Mouse (Mus musculus) forebrain, embryonic 11.5 days (tissue): ENCODE measurements around the gene Rasgrp2. TPM values are rescaled to one million over a fixed set of nuclear protein-coding genes. Genes with fewer than 3 reads are reported as not detected.

Experiments used
- ATAC-seq: fragments of 200-750 bp; cut with Nextera tagmentation; replicated peaks from 2 replicates; pipeline ENCODE4 v1.8.0; 2017; ENCODE audit warnings: moderate TSS enrichment; ENCODE audit not compliant: low FRiP score
- DNase-seq: peaks from one replicate; pipeline ENCODE4 v3.0.0-alpha.2; 2017; ENCODE audit warnings: low spot score
- H3K27ac ChIP-seq: fragments of 300-500 bp; sonication (generic); 2 replicates; pipeline ENCODE4 v1.5.1; 2014; ENCODE audit warnings: low read depth, low read length
- H3K27me3 ChIP-seq: fragments of 300-500 bp; sonication (generic); 2 replicates; pipeline ENCODE4 v1.6.1; 2014; ENCODE audit warnings: mild to moderate bottlenecking, low read length, mixed read lengths; ENCODE audit not compliant: control insufficient read depth, insufficient read depth
- H3K36me3 ChIP-seq: fragments of 300-500 bp; sonication (generic); 2 replicates; pipeline ENCODE4 v1.6.1; 2014; ENCODE audit warnings: mild to moderate bottlenecking, low read length, moderate library complexity, mixed read lengths; ENCODE audit not compliant: control insufficient read depth, insufficient read depth
- H3K4me1 ChIP-seq: fragments of 300-500 bp; sonication (generic); replicated peaks from 2 replicates; pipeline ENCODE4 v1.6.1; 2014; ENCODE audit warnings: low read length, mixed read lengths; ENCODE audit not compliant: control insufficient read depth, insufficient read depth
- H3K4me2 ChIP-seq: fragments of 300-500 bp; sonication (generic); 2 replicates; pipeline ENCODE4 v1.6.1; 2014; ENCODE audit warnings: low read depth, mild to moderate bottlenecking, low read length, moderate library complexity, mixed read lengths; ENCODE audit not compliant: severe bottlenecking
- H3K4me3 ChIP-seq: fragments of 300-500 bp; sonication (generic); 2 replicates; pipeline ENCODE4 v1.5.1; 2014; ENCODE audit warnings: low read depth, low read length
- H3K9ac ChIP-seq: fragments of 300-500 bp; sonication (generic); 2 replicates; pipeline ENCODE4 v1.6.1; 2014; ENCODE audit warnings: low read length
- H3K9me3 ChIP-seq: fragments of 300-500 bp; sonication (generic); 2 replicates; pipeline ENCODE4 v1.6.1; 2016; ENCODE audit warnings: low read length, mixed read lengths; ENCODE audit not compliant: control insufficient read depth
- WGBS: fragments of 180-500 bp; shearing (Covaris S2); extraction: QIAGEN DNeasy Blood & Tissue Kit; methylation state at CpG from one replicate; pipeline ENCODE4 v1.1.7; 2014; 5-methylcytosine and 5-hydroxymethylcytosine counted together
- polyA plus RNA-seq: library from polyadenylated mRNA; unstranded; fragments of >200 nt; fragmentation: Nextera tagmentation; extraction: Ambion mirVana; gene quantifications from 2 replicates; pipeline ENCODE4 v1.2.1, GENCODE M21; 2014

The Rasgrp2 gene
- polyA plus RNA-seq, 1 experiment from 2014 or later: 9.5 TPM

- H3K27me3 ChIP-seq: peaks cover 16% of the 10 kb centered on the region
- no peaks in the 10 kb centered on the region for H3K9me3 ChIP-seq
- H3K9ac ChIP-seq: peak overlapping the region; percentile 74
- H3K27ac ChIP-seq: no peak overlapping the region
- H3K4me3 ChIP-seq: peak overlapping the region; percentile 63
- no peaks in the 10 kb centered on the region for H3K36me3 ChIP-seq
- ATAC-seq: peak; percentile 62
- H3K4me1 ChIP-seq: peaks cover 17% of the 10 kb centered on the region
- H3K4me2 ChIP-seq: peak overlapping the region; percentile 100
- under 1% methylated on average over 38 of the region's 39 CpGs for WGBS
- peak; percentile 80 for DNase-seq
Measured at GRCm38 (mm10) chr19:6398447-6399284, 474 bp upstream of the Rasgrp2 start.

DNA sequence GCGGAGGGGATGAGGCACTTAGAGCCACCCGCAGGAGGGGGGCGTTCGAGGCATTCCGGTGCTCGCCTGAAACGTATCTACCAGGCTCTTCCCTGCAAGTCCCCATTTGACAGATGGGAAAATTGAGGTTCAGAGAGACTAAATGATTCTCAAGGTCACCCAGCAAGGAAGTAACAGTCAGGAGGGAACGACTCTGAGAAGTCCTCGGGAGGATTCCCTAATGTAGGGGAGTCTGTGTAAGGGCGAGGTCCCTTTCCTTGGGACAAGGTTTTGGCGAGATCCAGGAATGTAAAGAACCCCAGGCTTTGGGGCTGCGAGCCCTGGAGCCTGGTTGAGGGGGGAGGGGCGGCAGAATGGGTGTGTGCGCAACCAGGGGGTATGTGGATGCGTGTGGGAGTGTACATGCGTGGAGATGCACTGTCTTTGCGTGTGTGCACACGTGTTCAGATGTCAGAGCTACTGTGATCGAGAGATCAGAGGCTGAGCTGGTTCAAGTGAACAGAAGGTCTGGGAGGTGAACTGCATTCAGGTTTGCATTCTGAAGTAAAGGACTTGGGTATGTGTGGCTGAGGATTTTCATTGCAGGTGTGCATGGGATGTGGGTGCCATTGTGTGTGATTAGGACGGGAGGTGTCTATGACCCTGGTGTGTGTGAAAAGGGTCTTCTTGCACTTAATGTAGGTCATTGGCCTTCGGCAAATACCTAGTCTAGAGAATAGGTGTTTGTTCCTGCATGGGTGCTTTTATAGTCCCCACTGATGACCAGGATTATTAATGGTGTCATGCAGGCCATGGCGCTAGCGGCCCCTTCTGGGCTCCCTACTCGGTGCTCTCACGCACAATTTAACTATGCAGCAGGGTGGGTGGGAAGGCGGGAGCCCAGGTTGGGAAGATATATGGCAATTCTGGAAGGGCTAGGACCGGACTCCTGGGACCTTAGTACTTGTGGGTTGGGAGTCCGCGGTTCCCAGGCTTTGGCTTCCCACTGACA is 1.3 kb downstream of the Rasgrp2 start:
- peak overlapping the region; percentile 63 for H3K4me3 ChIP-seq
- peak overlapping the region; percentile 100 for H3K4me2 ChIP-seq
- H3K36me3 ChIP-seq: no peaks in the 10 kb centered on the region
- H3K4me1 ChIP-seq: peaks cover 17% of the 10 kb centered on the region
- H3K27ac ChIP-seq: no peak overlapping the region
- no peak for ATAC-seq
- H3K27me3 ChIP-seq: peaks cover 16% of the 10 kb centered on the region
- H3K9me3 ChIP-seq: no peaks in the 10 kb centered on the region
- no peak for DNase-seq
- peak overlapping the region; percentile 74 for H3K9ac ChIP-seq
- WGBS: 2% methylated on average over 29 of the region's 29 CpGs

GRCm38 (mm10) chr19:6401131-6401815 is 2.1 kb downstream of the Rasgrp2 start:
- no peaks in the 10 kb centered on the region for H3K9me3 ChIP-seq
- 0% methylated on average over 30 of the region's 32 CpGs for WGBS
- no peaks in the 10 kb centered on the region for H3K36me3 ChIP-seq
- peak; percentile 88 for DNase-seq
- H3K4me1 ChIP-seq: peaks cover 17% of the 10 kb centered on the region
- peak; percentile 8; the same call in 1 of the 2 replicates for ATAC-seq
- peak overlapping the region; percentile 58 for H3K4me2 ChIP-seq
- H3K27me3 ChIP-seq: peaks cover 16% of the 10 kb centered on the region
- H3K4me3 ChIP-seq: peak overlapping the region; percentile 22; the same call in 1 of the 2 replicates
- no peak overlapping the region for H3K27ac ChIP-seq
- peak overlapping the region; percentile 32 for H3K9ac ChIP-seq

- no peaks in the 10 kb centered on the region for H3K9me3 ChIP-seq
- DNase-seq (no peak), ATAC-seq (no peak)
- H3K9ac ChIP-seq: peak overlapping the region; percentile 32; the same call in 1 of the 2 replicates
- peaks cover 17% of the 10 kb centered on the region for H3K4me1 ChIP-seq
- H3K36me3 ChIP-seq: no peaks in the 10 kb centered on the region
- no peak overlapping the region for H3K27ac ChIP-seq
- H3K27me3 ChIP-seq: peaks cover 16% of the 10 kb centered on the region
- peak overlapping the region; percentile 58; the same call in 1 of the 2 replicates for H3K4me2 ChIP-seq
- 16% methylated on average over 9 of the region's 9 CpGs for WGBS
- peak overlapping the region; percentile 22; the same call in 1 of the 2 replicates for H3K4me3 ChIP-seq
Measured at GRCm38 (mm10) chr19:6401951-6402350, 2.8 kb downstream of the Rasgrp2 start.

- no peak for ATAC-seq
- Histone ChIP-seq H3K4me1 (peaks cover 17% of the 10 kb centered on the region), H3K4me3 (no peak overlapping the region), H3K9me3 (no peaks in the 10 kb centered on the region), H3K9ac (no peak overlapping the region), H3K4me2 (no peak overlapping the region), H3K27ac (no peak overlapping the region), H3K36me3 (no peaks in the 10 kb centered on the region), H3K27me3 (peaks cover 16% of the 10 kb centered on the region)
- DNase-seq: no peak
- WGBS: 86% methylated on average over 10 of the region's 10 CpGs
Measured at GRCm38 (mm10) chr19:6403869-6404268, 4.7 kb downstream of the Rasgrp2 start.

GRCm38 (mm10) chr19:6405433-6405832 is 6.3 kb downstream of the Rasgrp2 start:
- Histone ChIP-seq H3K4me2 (no peak overlapping the region), H3K4me1 (peaks cover 13% of the 10 kb centered on the region), H3K36me3 (no peaks in the 10 kb centered on the region), H3K4me3 (no peak overlapping the region), H3K27me3 (peaks cover 10% of the 10 kb centered on the region), H3K9ac (no peak overlapping the region), H3K27ac (no peak overlapping the region), H3K9me3 (no peaks in the 10 kb centered on the region)
- WGBS: 72% methylated on average over 10 of the region's 10 CpGs
- ATAC-seq (no peak), DNase-seq (no peak)

DNA sequence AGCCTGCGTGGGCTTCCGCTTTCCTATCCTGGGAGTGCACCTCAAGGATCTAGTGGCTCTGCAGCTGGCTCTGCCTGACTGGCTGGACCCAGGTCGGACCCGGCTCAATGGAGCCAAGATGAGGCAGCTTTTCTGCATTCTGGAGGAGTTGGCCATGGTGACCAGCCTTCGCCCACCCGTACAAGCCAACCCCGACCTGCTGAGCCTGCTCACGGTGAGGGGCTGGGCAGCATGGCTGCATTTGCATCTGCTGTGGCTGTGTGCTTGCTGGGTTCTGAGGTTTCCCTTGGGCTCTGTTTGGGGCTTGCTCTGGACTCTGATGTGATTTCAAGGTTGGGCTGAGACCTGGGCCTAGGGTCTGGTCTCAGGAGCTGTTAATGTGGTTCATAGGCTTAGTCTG is 8.0 kb downstream of the Rasgrp2 start:
- 81% methylated on average over 8 of the region's 8 CpGs for WGBS
- no peak overlapping the region for H3K4me3 ChIP-seq
- ATAC-seq: no peak

More for the DNA sequence above, 8.0 kb downstream of the Rasgrp2 start:
- DNase-seq: no peak
- Histone ChIP-seq H3K9ac (no peak overlapping the region), H3K4me1 (peaks cover 3% of the 10 kb centered on the region; the same call in 1 of the 2 replicates), H3K27me3 (no peaks in the 10 kb centered on the region; the same call in 1 of the 2 replicates), H3K9me3 (no peaks in the 10 kb centered on the region), H3K4me2 (no peak overlapping the region), H3K36me3 (no peaks in the 10 kb centered on the region), H3K27ac (no peak overlapping the region)
